Mouse (Mus musculus) kidney, postnatal 4 days (tissue): Measurements from ENCODE around the gene Als2cr12.
"Not testable (repeated sequence)": the region's sequence is repeated elsewhere in the genome, so short reads cannot be mapped to it uniquely, and the experiment has no call there.

Experiments
- DNase-seq, 2 experiments: peaks; one replicate each; pipeline ENCODE4 v3.0.0; 2021; ENCODE audit warnings: mixed read lengths in 2 of 2

The Als2cr12 gene

GRCm38 (mm10) chr1:58717589-58718270 lies 21.9 kb upstream of the Als2cr12 start:
- DNase-seq = no peak

DNA sequence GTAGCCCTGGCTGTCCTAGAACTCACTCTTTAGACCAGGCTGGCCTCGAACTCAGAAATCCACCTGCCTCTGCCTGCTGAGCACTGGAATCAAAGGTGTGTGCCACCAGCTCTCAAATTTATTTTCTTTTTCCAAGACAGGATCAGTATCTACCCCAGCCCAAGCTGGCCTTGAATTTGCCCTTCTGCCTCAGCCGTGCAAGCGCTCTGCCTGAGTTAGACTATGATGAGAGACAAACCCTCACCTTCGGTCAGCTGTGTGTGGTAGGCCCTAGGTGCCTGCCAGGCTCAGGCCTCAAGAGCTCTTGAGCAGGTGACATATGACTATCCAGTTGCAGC lies 21.1 kb upstream of the Als2cr12 start:
- no peak for DNase-seq

GRCm38 (mm10) chr1:58716162-58716882 lies 20.5 kb upstream of the Als2cr12 start:
- DNase-seq = no peak

DNA sequence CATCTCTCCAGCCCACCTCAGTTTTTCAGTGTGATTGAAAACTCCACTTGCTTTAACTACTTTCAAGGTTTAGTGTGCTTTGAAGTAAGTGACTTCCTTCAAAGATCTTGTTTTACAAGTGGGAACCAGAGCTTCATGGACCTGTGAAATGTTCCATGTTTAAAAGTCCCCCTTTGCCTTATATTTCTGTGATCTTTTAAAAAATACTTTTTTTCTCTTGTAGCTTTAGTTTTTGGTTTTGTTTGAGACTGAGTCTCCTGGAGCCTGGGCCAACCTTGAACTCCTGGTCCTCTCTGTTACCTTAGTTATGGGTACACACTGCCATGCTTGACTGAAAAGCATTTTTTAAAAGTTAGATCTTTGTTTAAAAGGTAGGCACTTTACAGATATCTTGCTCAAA lies 19.7 kb upstream of the Als2cr12 start:
- DNase-seq = no peak

DNA sequence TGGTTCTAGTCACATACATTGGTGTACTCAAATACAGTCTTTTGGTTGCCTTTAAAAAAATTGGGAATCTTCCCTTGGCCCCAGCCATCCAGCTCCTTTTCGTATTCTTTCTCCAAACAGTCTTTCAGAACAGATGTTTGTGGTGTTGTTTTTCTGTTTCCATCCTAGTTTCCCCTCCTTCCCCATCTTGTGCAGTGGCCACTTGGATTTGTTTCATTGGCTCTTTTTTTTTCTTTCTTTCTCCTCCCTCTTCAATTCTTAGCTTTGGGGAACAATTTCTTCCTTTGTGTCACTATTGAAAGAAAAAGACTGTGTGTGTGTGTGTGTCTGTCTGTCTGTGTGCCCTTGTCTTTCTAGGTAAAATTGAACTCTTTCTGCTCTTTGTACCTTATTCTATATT lies 18.6 kb upstream of the Als2cr12 start:
- no peak for DNase-seq

GRCm38 (mm10) chr1:58713893-58714231 lies 18.1 kb upstream of the Als2cr12 start:
- DNase-seq = peak; percentile 61 to 72

DNA sequence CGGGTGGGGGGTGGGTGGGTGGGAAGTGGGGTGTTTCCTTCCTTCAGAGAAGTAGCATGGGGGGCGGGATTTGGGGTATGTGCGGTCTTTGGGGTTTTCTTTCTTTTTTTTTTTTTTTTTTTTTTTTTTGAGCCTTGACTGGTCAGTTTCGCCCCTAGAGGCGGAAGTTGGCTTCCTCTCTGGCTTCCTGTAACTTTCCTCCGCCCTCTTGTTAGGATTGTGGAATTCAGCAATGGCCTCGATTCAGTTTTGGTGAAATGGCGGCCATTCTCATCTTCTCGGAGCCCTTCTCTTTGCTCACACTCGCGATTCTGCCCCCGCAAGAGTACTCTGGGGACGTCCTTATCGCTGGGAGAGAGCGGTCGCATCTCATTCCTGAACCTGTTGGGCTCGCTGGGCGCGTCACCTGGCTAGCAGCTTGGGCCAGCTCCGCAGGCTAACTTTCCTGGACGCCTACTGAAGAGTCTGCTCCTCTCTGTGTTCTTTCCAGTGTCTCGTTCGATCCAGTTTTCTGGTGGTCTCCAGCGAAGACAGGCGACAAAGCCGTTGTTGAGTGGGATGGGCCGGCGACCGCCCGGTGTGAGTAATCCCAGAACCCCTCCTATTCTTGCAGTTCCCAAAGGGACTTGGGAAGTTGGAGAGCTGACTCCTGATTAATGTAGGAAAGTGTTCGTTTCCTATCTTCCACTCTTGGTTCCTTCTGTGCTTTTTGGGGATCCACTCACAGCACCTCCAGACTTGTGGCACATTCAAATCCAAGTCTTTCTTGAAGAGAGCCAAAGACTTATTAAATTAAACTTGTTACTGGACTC lies 17.5 kb upstream of the Als2cr12 start:
- peak; percentile 72 to 84 for DNase-seq

DNA sequence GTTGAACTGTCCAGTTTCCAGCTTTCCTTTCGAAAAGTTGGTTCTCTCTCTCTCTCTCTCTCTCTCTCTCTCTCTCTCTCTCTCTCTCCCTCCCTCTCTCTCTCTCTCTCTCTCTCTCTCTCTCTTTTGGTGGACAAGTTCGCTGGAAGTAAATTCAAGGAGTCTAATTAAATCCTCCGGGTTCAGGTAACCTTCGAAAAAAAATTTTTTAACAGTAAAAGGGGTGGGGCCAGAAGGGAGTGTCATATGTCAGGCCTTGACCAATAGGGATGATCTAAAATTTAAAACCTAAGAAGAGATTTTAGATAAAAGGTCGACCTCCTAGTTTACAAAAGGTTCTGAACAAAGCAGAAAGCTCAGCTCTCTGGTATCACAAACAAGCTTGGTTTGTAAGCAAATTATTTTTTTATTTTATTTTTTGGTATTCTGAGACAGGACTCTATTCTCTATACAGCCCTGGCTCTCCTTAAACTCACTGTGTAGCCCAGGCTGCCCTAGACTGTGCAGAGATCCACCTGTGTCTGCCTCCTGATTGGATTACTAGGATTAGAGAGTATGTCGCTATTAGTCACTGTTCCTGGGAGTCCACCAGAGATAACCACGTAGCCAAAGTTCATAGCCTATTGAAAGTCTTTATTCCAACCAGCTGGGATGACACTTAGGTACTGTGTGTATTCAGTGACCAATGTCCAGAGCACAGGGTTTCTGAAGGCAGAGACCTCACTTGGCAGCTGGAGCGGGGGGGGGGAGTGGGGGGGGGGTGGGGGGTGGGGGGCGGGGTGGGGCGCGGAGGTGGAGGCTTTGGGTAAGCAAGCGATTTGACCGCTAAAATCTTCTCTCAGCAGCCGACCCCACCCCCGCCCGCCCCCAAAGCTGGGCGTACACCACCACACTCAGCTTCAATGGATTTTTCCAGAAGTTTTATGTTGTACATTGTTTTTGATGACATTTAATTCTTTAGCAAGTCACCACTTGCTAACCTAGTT lies 16.6 kb upstream of the Als2cr12 start:
- DNase-seq = peak; percentile 26 to 75

DNA sequence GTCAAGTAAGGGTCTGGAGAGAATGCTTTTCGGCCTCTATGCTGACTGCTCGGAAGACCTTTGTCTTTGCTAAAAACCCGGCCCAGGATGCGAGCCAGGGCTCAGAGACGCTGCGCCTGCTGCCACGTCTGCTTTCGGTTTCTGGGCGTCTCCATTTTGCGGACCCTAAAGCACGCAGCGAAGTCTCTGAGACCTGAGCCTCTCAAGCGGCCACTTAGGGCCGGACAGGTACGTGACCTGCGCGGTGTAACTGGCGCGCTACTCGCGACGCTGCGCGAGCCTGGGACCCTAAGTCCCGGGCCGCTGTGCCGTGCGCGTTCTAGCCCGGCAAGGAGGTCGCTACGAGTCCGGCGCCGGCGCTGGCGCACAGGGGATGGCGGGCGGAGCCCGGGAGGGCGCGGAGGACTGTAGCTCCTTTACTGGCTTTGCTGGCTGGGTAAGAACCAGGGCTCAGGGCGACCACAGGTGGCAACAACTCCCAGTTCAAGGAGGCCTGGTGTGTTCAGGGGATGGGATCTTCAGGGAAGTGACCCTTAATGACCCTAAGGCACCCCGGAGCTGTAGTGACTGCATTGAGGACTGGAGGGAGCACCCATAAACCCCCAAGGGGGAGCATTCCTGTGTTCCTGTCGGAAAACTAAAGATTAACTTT lies 15.7 kb upstream of the Als2cr12 start, which contains the start of gene Cflar:
Gene Cflar, plus strand, starts transcription at position 144 of the 652 bp plus-strand sequence.
- peak; percentile 79 to 87 for DNase-seq

- peak in 1 of 2 experiments; percentile 22 for DNase-seq
These were observed 15.0 kb upstream of the Als2cr12 start for GRCm38 (mm10) chr1:58710711-58711364.

GRCm38 (mm10) chr1:58710043-58710442 lies 14.3 kb upstream of the Als2cr12 start:
- DNase-seq = not testable (repeated sequence)

GRCm38 (mm10) chr1:58700580-58701162 lies 4.9 kb upstream of the Als2cr12 start:
- not testable (repeated sequence) for DNase-seq

GRCm38 (mm10) chr1:58699988-58700387 lies 4.2 kb upstream of the Als2cr12 start:
- no peak for DNase-seq

DNA sequence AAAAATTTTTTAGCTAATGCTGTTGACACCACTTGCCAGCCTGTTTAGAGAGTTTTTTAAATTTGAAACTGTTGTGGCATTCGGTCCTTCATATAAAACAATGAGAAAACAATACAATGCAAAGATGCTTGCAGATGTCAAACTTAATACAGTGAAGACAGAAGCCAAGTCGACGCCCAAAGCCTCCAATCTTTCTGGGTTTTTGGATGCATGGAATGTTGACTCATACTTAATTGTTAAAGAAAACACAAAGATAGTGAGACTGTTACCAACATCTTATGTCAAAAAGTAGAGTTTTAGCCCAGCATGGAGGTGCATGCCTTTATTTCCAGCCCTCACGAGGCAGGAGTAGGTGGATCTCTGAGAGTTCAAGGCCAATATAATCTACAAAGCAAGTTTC lies 3.0 kb upstream of the Als2cr12 start:
- no peak for DNase-seq

DNA sequence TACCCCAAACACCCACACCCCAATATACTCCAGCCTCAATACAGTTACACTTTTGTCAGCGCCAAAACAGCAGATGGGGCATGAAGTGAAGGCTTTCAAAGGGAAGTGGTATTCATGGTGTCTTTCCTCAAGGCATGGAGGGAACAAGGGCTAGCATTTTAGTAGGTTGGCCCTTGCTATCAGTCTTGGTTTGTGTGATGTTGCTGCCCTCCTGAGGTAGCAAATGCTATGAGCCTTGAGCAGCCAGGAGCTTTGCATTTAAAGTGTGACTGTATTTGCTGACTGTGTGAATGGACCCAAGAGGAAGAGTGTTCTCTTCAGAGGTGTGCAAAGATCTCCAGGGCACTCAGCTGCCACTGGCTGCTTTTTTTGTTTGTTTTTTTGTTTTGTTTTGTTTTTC lies 1.8 kb upstream of the Als2cr12 start:
- peak in 1 of 2 experiments; percentile 27 for DNase-seq

DNA sequence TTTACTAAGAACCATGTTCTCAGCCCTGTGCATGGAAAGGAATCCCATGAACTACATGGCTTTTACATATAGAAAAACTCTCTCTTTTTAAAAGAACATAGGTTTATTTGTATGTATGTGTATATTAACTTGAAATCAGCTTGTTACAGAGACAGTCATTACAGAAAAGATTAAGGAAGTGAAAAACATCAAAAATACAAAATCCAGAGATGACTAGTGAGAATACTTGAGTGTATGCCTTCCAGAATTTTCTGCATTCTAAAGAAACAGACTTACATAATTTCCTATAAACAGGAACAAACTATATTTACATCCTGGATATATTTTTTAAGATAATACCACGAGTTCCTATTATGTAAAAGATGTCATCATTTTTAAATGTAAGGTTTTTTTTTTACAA lies 2.1 kb downstream of the Als2cr12 start:
- no peak for DNase-seq

- not testable (repeated sequence) for DNase-seq
These were observed 4.1 kb downstream of the Als2cr12 start for GRCm38 (mm10) chr1:58691718-58692117.

- not testable (repeated sequence) for DNase-seq
These were observed 4.8 kb downstream of the Als2cr12 start for GRCm38 (mm10) chr1:58690834-58691488.

DNA sequence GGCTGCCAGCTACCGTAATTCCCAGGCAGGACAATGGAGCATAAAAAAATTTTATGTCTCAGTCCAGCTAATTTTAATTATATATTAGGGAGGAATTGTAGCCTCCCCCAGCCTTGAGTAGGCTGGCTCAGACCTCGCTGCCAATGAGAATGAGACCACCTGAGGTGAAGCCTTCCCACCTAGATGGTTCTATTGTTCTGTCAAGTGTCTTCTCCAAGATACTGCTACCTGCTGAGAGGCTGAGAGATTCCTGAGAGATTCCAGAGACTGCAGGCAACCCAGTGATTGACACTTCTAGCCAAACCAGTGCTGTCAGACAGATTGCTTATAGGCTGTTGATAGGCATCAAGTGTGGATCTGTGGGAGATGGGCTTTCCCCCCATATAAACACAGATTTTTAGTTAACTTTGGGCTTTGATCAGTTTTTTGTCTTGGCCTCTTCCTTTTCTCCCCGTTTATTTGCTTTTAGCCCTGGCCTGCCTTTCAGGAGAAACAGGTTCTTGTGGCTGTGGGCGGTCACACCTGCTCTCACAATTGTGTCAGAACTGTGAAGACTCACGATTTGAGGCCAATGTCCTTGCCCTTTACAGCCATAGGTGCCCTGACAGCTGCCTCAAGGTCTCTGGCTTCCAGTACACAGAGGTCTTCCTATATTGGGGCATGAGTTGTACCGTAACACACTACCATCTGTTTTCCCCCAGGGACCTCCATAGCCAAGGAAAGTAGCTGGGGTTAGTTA lies 5.6 kb downstream of the Als2cr12 start:
- DNase-seq = no peak

DNA sequence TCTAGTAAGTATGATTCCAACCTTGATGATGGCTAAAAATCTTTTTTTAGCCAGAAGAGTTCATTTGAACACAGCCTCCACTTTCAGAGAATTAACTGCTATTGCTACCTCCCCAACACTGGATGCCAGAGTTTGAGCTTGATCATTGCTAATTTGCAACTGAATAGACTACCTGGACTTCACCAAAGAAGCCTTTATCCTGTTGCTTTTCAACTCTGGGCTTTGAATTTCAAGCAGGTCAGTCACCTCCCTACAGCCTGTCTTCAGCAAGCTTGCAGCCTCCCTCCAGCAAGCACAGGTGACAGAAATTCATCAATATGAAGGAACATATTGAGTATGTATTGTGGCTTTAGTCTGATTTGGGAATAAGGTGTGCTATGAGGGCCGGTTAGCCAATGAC lies 6.4 kb downstream of the Als2cr12 start:
- no peak for DNase-seq
